In the genomic region with DNA sequence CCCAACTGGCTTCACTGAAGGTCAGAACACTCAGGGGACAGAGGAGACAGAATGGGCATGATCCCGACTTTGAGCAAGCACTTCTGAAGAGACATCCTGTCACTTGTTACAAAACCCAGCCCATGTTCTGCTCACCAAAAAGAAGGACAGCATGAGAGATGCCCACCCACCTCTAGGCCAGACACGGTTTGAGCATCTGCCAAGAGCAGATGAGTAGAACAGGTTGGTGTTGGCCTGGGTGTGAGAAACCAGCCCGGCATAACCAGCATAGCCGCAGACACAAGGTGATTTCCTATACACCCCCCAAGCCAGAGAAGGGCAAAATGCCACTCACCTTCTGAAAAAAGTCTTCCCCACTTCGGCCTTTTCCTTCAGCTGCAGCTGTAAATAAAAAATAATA, we compare ENCODE assay signal across 16 mouse cellular contexts.
"Had no signal": no experiment of that assay in that cellular context is flagged by ENCODE, and none has a peak within 500 bp of the region (broad histone marks: within the 10 kb centered on the region; RNA-seq: fewer than 3 reads in every experiment).

No protein-coding gene starts in this region.

- H3K36me3 ChIP-seq: neural tube, embryonic 13.5 days; neural tube, embryonic 15.5 days; stomach, embryonic 15.5 days had no signal

- H3K27ac ChIP-seq: neural tube, embryonic 13.5 days; neural tube, embryonic 15.5 days; stomach, embryonic 15.5 days; stomach, postnatal 0 days had no signal

- H3K27me3 ChIP-seq: neural tube, embryonic 13.5 days; neural tube, embryonic 15.5 days; stomach, embryonic 15.5 days had no signal

- H3K9me3 ChIP-seq: neural tube, embryonic 13.5 days; neural tube, embryonic 15.5 days; stomach, embryonic 15.5 days had no signal

- H3K9ac ChIP-seq: neural tube, embryonic 13.5 days; neural tube, embryonic 15.5 days; stomach, embryonic 15.5 days had no signal

- H3K4me3 ChIP-seq: neural tube, embryonic 13.5 days; neural tube, embryonic 15.5 days; stomach, embryonic 15.5 days had no signal

- H3K4me2 ChIP-seq: neural tube, embryonic 13.5 days; neural tube, embryonic 15.5 days; stomach, embryonic 15.5 days had no signal

- DNase-seq: retina, postnatal 1 day; right cerebral cortex, adult 18-20 months; right cerebral cortex, postnatal 14 days; right cerebral cortex, postnatal 25 days; right cerebral cortex, postnatal 4 days; spleen, adult 18-20 months; thymus, adult 18-20 months; thymus, adult 2 months; thymus, postnatal 14 days; thymus, postnatal 25 days; thymus, postnatal 36 days; thymus, postnatal 4 days had no signal

- H3K4me1 ChIP-seq: neural tube, embryonic 13.5 days; neural tube, embryonic 15.5 days; stomach, embryonic 15.5 days had no signal
